Mouse (Mus musculus) midbrain, embryonic 14.5 days (tissue): Measurements from ENCODE around the gene Gm20388. TPM values are rescaled to one million over a fixed set of nuclear protein-coding genes. Genes with fewer than 3 reads are reported as not detected.

ENCODE experiments used
- ATAC-seq: fragments of 200-750 bp; cut with Nextera tagmentation; 2 replicates; pipeline ENCODE4 v1.8.0; 2017; ENCODE audit warnings: moderate number of reproducible peaks, moderate library complexity; ENCODE audit not compliant: low FRiP score, low TSS enrichment
- DNase-seq: peaks from one replicate; pipeline ENCODE4 v3.0.0-alpha.2; 2015
- H3K27ac ChIP-seq: fragments of 300-500 bp; sonication (generic); replicated peaks from 2 replicates; pipeline ENCODE4 v1.5.1; 2014; ENCODE audit warnings: mild to moderate bottlenecking, low read depth, low read length, moderate library complexity
- H3K27me3 ChIP-seq: fragments of 300-500 bp; sonication (generic); 2 replicates; pipeline ENCODE4 v1.6.1; 2014; ENCODE audit warnings: low read length, control low read depth, mixed read lengths; ENCODE audit not compliant: control insufficient read depth, insufficient read depth
- H3K36me3 ChIP-seq: fragments of 300-500 bp; sonication (generic); 2 replicates; pipeline ENCODE4 v1.6.1; 2014; ENCODE audit warnings: low read length, control low read depth; ENCODE audit not compliant: control insufficient read depth, insufficient read depth
- H3K4me1 ChIP-seq: fragments of 300-500 bp; sonication (generic); 2 replicates; pipeline ENCODE4 v1.6.1; 2014; ENCODE audit warnings: mild to moderate bottlenecking, antibody characterized with exemption, low read length, control low read depth; ENCODE audit not compliant: control insufficient read depth, insufficient read depth
- H3K4me2 ChIP-seq: fragments of 300-500 bp; sonication (generic); 2 replicates; pipeline ENCODE4 v1.6.1; 2014; ENCODE audit warnings: mild to moderate bottlenecking, low read length, moderate library complexity
- H3K4me3 ChIP-seq: fragments of 300-500 bp; sonication (generic); replicated peaks from 2 replicates; pipeline ENCODE4 v1.5.1; 2014; ENCODE audit warnings: low read depth, low read length
- H3K9ac ChIP-seq: fragments of 300-500 bp; sonication (generic); replicated peaks from 2 replicates; pipeline ENCODE4 v1.6.1; 2014; ENCODE audit warnings: mild to moderate bottlenecking, low read length, moderate library complexity
- H3K9me3 ChIP-seq: fragments of 300-500 bp; sonication (generic); 2 replicates; pipeline ENCODE4 v1.6.1; 2016; ENCODE audit warnings: low read length, control low read depth, mixed read lengths; ENCODE audit not compliant: control insufficient read depth
- WGBS: fragments of 180-500 bp; shearing (Covaris S2); extraction: QIAGEN DNeasy Blood & Tissue Kit; methylation state at CpG from one replicate; pipeline ENCODE4 v1.1.7; 2014; 5-methylcytosine and 5-hydroxymethylcytosine counted together
- polyA plus RNA-seq: library from polyadenylated mRNA; unstranded; fragments of >200 nt; fragmentation: Nextera tagmentation; extraction: Ambion mirVana; gene quantifications from 2 replicates; pipeline ENCODE4 v1.2.1, GENCODE M21; 2014

Gene Gm20388
- polyA plus RNA-seq, 1 experiment from 2014 or later = 4.1 TPM

GRCm38 (mm10) chr8:123978166-123978838 is 4067.7 kb downstream of the Gm20388 start:
- H3K9ac ChIP-seq = no peak overlapping the region
- whole genome bisulfite sequencing = 77% methylated on average over 14 of the region's 14 CpGs

GRCm38 (mm10) chr8:123978926-123979325 is 4068.3 kb downstream of the Gm20388 start:
- no peaks in the 10 kb centered on the region for H3K27me3 ChIP-seq
- no peak for DNase-seq
- peaks cover 13% of the 10 kb centered on the region for H3K4me1 ChIP-seq
- 82% methylated on average over 8 of the region's 8 CpGs for WGBS
- H3K36me3 ChIP-seq = no peaks in the 10 kb centered on the region
- H3K9me3 ChIP-seq = no peaks in the 10 kb centered on the region
- no peak overlapping the region for H3K9ac ChIP-seq
- no peak for ATAC-seq
- H3K27ac ChIP-seq = no peak overlapping the region
- no peak overlapping the region for H3K4me2 ChIP-seq
- H3K4me3 ChIP-seq = no peak overlapping the region

More at GRCm38 (mm10) chr8:123978166-123978838, 4067.7 kb downstream of the Gm20388 start:
- H3K4me1 ChIP-seq = peaks cover 13% of the 10 kb centered on the region
- no peaks in the 10 kb centered on the region for H3K36me3 ChIP-seq
- DNase-seq (no peak), ATAC-seq (no peak)
- H3K27me3 ChIP-seq = no peaks in the 10 kb centered on the region
- no peak overlapping the region for H3K27ac ChIP-seq
- no peak overlapping the region for H3K4me3 ChIP-seq
- no peaks in the 10 kb centered on the region for H3K9me3 ChIP-seq
- no peak overlapping the region for H3K4me2 ChIP-seq

DNA sequence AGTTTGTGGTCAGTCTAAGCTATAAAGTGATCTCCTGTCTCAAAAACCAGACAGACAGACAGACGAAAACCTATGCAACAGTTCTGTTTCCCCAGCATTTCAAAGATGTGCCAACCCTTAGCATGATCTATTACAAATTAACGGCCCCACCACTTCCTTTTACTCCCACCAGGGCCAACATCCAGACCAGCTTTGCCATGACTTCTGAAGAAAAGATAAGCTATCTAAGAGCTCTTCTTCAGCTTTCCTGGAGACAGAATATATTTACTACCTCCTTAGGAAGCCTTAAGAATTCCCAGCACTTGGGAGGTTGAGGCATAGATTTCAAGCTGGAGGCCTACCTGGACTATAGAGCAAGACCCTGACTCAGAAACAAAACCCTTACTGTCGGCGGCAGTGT is 4069.6 kb downstream of the Gm20388 start:
- H3K4me3 ChIP-seq = no peak overlapping the region
- no peaks in the 10 kb centered on the region for H3K27me3 ChIP-seq
- no peak overlapping the region for H3K27ac ChIP-seq
- no peak overlapping the region for H3K9ac ChIP-seq
- no peaks in the 10 kb centered on the region for H3K36me3 ChIP-seq
- DNase-seq (no peak), ATAC-seq (no peak)
- 77% methylated on average over 4 of the region's 4 CpGs for WGBS
- H3K4me1 ChIP-seq = peaks cover 13% of the 10 kb centered on the region
- H3K9me3 ChIP-seq = no peaks in the 10 kb centered on the region
- H3K4me2 ChIP-seq = no peak overlapping the region

DNA sequence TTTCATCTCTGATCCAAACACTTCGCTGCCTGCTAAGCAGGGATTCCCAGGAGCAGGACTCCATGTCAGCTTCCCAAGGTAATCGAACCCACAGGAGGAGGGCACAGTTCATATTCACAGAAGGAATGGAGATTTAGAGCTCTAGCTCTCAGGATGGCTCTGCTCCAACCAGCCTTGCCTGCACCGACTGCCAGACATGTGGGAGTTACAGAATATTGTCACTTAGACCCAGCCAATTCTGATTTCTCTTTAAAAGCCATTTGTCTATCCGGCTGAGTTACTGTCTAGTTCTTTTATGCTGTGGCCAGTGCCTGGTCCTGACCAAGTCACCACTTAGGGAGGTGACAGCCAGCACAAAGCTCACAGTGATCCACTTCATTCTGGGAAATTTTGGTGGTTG is 4071.0 kb downstream of the Gm20388 start:
- Histone ChIP-seq H3K4me3 (peak overlapping the region; percentile 79), H3K27me3 (no peaks in the 10 kb centered on the region), H3K27ac (no peak overlapping the region), H3K4me1 (peaks cover 13% of the 10 kb centered on the region), H3K36me3 (no peaks in the 10 kb centered on the region), H3K4me2 (peak overlapping the region; percentile 88), H3K9ac (peak overlapping the region; percentile 29; the same call in 1 of the 2 replicates), H3K9me3 (no peaks in the 10 kb centered on the region)
- DNase-seq (peak; percentile 4), ATAC-seq (no peak)
- 55% methylated on average over 4 of the region's 4 CpGs for WGBS

DNA sequence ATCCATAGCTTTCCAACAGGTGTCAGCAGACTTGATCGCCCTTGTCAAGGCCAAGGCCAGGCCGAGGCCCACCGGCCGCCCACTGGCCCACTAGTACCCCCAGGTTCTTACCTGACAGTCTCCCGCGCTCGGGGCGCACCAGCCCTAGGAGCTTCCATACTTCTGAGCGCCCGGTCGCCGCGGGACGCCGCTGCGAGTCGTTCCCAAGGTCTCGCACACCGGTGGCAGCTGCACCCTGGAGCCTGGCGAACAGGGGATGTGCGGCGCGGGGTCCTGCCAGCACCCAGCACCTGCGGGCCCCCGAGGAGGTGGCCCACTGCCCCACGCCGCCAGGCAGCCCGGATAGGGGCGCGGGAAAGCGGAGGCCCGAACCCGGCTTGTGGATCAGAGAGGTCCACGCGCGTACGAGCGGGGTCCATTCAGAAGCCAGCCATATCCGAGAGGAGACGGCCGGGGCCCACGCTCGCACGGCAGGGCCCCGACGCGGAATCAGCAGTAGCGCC is 4071.7 kb downstream of the Gm20388 start:
- Histone ChIP-seq H3K4me2 (peak overlapping the region; percentile 88), H3K9me3 (no peaks in the 10 kb centered on the region), H3K4me1 (peaks cover 13% of the 10 kb centered on the region), H3K27ac (peak overlapping the region; percentile 77), H3K4me3 (peak overlapping the region; percentile 79), H3K9ac (peak overlapping the region; percentile 76), H3K27me3 (no peaks in the 10 kb centered on the region), H3K36me3 (no peaks in the 10 kb centered on the region)
- DNase-seq = peak; percentile 37
- 1% methylated on average over 48 of the region's 48 CpGs for WGBS
- ATAC-seq = peak; percentile 8; the same call in 1 of the 2 replicates

GRCm38 (mm10) chr8:123982826-123983400 is 4072.3 kb downstream of the Gm20388 start, which contains the start of gene Abcb10:
TSS of gene Abcb10 (minus strand) at chr8:123983122.
- Histone ChIP-seq H3K4me3 (peak within 1 kb of the TSS; percentile 79), H3K36me3 (no peaks in the 10 kb centered on the region), H3K4me2 (peak within 1 kb of the TSS; percentile 88), H3K9me3 (no peaks in the 10 kb centered on the region), H3K27ac (peak within 1 kb of the TSS; percentile 77), H3K4me1 (peaks cover 13% of the 10 kb centered on the region), H3K27me3 (no peaks in the 10 kb centered on the region), H3K9ac (peak within 1 kb of the TSS; percentile 76)
- under 1% methylated on average over 56 of the region's 56 CpGs for WGBS
- ATAC-seq (peak; percentile 85), DNase-seq (peak; percentile 89)

DNA sequence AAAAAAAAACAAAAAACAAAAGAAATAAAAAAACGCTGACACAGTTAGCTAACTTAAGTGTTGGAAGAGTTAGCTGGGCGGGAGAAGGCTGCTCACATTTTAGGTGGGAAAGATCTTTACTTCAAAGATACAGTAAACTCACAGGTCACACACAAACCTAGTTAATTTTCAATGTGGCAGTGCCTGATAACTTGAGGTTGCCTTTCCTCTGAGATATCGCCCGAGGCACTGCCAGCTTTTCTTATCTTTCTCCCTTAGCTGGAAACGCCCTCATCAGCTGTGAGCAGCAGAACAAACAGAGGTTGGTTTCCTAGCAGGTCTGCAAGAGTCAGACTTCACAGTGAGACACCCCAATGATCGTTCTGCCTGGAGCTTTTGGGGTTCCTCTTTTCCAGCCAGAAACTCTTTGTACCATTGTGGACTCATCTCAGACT is 4078.0 kb downstream of the Gm20388 start:
- peak; percentile 15 for DNase-seq
- no peak overlapping the region for H3K4me3 ChIP-seq
- no peak overlapping the region for H3K4me2 ChIP-seq
- H3K27ac ChIP-seq = no peak overlapping the region
- H3K4me1 ChIP-seq = no peaks in the 10 kb centered on the region
- WGBS = 76% methylated on average over 6 of the region's 6 CpGs
- no peak overlapping the region for H3K9ac ChIP-seq
- H3K36me3 ChIP-seq = no peaks in the 10 kb centered on the region
- H3K9me3 ChIP-seq = no peaks in the 10 kb centered on the region
- H3K27me3 ChIP-seq = no peaks in the 10 kb centered on the region
- ATAC-seq = no peak

- H3K27me3 ChIP-seq = no peaks in the 10 kb centered on the region
- H3K9ac ChIP-seq = no peak overlapping the region
- H3K4me1 ChIP-seq = no peaks in the 10 kb centered on the region
- 75% methylated on average over 7 of the region's 7 CpGs for WGBS
- H3K4me2 ChIP-seq = no peak overlapping the region
- H3K27ac ChIP-seq = no peak overlapping the region
- no peaks in the 10 kb centered on the region for H3K9me3 ChIP-seq
- no peak for DNase-seq
- H3K36me3 ChIP-seq = no peaks in the 10 kb centered on the region
- ATAC-seq = no peak
- no peak overlapping the region for H3K4me3 ChIP-seq
These were observed 4078.5 kb downstream of the Gm20388 start for GRCm38 (mm10) chr8:123989128-123989527.
